Mouse (Mus musculus): Measurements from ENCODE around the gene Taok3. TPM values are rescaled to one million over a fixed set of nuclear protein-coding genes. Genes with fewer than 3 reads are reported as not detected.
A peak's percentile ranks its signal among the peaks of the same experiment; 100 is the strongest.

The Taok3 gene
- total and polyA plus RNA-seq, 2 experiments from 2014 or later, result 1.1 to 5.8 TPM

- Histone ChIP-seq H3K9me3 (replicated peaks; ENCODE audit: control insufficient read depth, low read length) (0 out of 2 replicates have a peak, but pooled peaks cover 2% of the 10 kb centered on the region), H3K27ac (ENCODE audit: low read depth) (peak overlapping the region; percentile 11; the same call in 1 of the 2 replicates), H3K36me3 (replicated peaks; ENCODE audit: control insufficient read depth, insufficient read depth, low read length) (no peaks in the 10 kb centered on the region), H3K4me1 (ENCODE audit: control insufficient read depth, insufficient read depth) (0 out of 2 replicates have a peak, but pooled peaks cover 8% of the 10 kb centered on the region), H3K9ac (replicated peaks; ENCODE audit: low read depth, low read length) (no peak overlapping the region), H3K4me3 (ENCODE audit: low read depth, low read length) (no peak overlapping the region), H3K27me3 (ENCODE audit: control insufficient read depth, insufficient read depth, low read length) (no peaks in the 10 kb centered on the region), H3K4me2 (ENCODE audit: low read depth, low read length) (no peak overlapping the region)
- DNase-seq (ENCODE audit: low spot score) (no peak), ATAC-seq (ENCODE audit: insufficient read depth, low read depth) (peak; percentile 36)
- 55% methylated on average over 3 of the region's 3 CpGs for WGBS
- TF ChIP-seq CTCF (IDR thresholded peaks at IDR 0.05; ENCODE audit: low read depth) (no peak), EP300 (IDR thresholded peaks at IDR 0.05; ENCODE audit: low read depth) (no peak)
These were observed 183.0 kb downstream of the Taok3 start for GRCm38 (mm10) chr5:117302899-117303298.

- ATAC-seq (ENCODE audit: insufficient read depth, low read depth), result no peak
- H3K4me2 ChIP-seq (ENCODE audit: low read depth, low read length), result no peak overlapping the region
- peak overlapping the region; percentile 58 for H3K27ac ChIP-seq (ENCODE audit: low read depth)
- no peak overlapping the region for H3K9ac ChIP-seq (replicated peaks; ENCODE audit: low read depth, low read length)
- H3K4me1 ChIP-seq (ENCODE audit: control insufficient read depth, insufficient read depth), result 0 out of 2 replicates have a peak, but pooled peaks cover 8% of the 10 kb centered on the region
- no peak for DNase-seq (ENCODE audit: low spot score)
- H3K4me3 ChIP-seq (ENCODE audit: low read depth, low read length), result no peak overlapping the region
- H3K9me3 ChIP-seq (replicated peaks; ENCODE audit: control insufficient read depth, low read length), result 0 out of 2 replicates have a peak, but pooled peaks cover 2% of the 10 kb centered on the region
- 31% methylated on average over 18 of the region's 18 CpGs for WGBS
- TF ChIP-seq EP300 (IDR thresholded peaks at IDR 0.05; ENCODE audit: low read depth) (no peak), CTCF (IDR thresholded peaks at IDR 0.05; ENCODE audit: low read depth) (no peak)
- H3K27me3 ChIP-seq (ENCODE audit: control insufficient read depth, insufficient read depth, low read length), result no peaks in the 10 kb centered on the region
- H3K36me3 ChIP-seq (replicated peaks; ENCODE audit: control insufficient read depth, insufficient read depth, low read length), result no peaks in the 10 kb centered on the region
These were observed 184.0 kb downstream of the Taok3 start for GRCm38 (mm10) chr5:117303691-117304579.

GRCm38 (mm10) chr5:117304947-117305346 lies 185.0 kb downstream of the Taok3 start:
- no peak overlapping the region for H3K4me3 ChIP-seq (ENCODE audit: low read depth, low read length)
- H3K4me2 ChIP-seq (ENCODE audit: low read depth, low read length), result no peak overlapping the region
- no peaks in the 10 kb centered on the region for H3K36me3 ChIP-seq (replicated peaks; ENCODE audit: control insufficient read depth, insufficient read depth, low read length)
- 0 out of 2 replicates have a peak, but pooled peaks cover 2% of the 10 kb centered on the region for H3K9me3 ChIP-seq (replicated peaks; ENCODE audit: control insufficient read depth, low read length)
- 60% methylated on average over 7 of the region's 7 CpGs for WGBS
- DNase-seq (ENCODE audit: low spot score) (no peak), ATAC-seq (ENCODE audit: insufficient read depth, low read depth) (no peak)
- TF ChIP-seq EP300 (IDR thresholded peaks at IDR 0.05; ENCODE audit: low read depth) (no peak), CTCF (IDR thresholded peaks at IDR 0.05; ENCODE audit: low read depth) (peak; percentile 51)
- no peak overlapping the region for H3K9ac ChIP-seq (replicated peaks; ENCODE audit: low read depth, low read length)
- no peaks in the 10 kb centered on the region for H3K27me3 ChIP-seq (ENCODE audit: control insufficient read depth, insufficient read depth, low read length)
- H3K4me1 ChIP-seq (ENCODE audit: control insufficient read depth, insufficient read depth), result 0 out of 2 replicates have a peak, but pooled peaks cover 8% of the 10 kb centered on the region
- H3K27ac ChIP-seq (ENCODE audit: low read depth), result no peak overlapping the region

GRCm38 (mm10) chr5:117305754-117306153 lies 185.8 kb downstream of the Taok3 start:
- H3K4me2 ChIP-seq (ENCODE audit: low read depth, low read length), result no peak overlapping the region
- 84% methylated on average over 5 of the region's 5 CpGs for WGBS
- no peaks in the 10 kb centered on the region for H3K36me3 ChIP-seq (replicated peaks; ENCODE audit: control insufficient read depth, insufficient read depth, low read length)
- no peak overlapping the region for H3K4me3 ChIP-seq (ENCODE audit: low read depth, low read length)
- no peak overlapping the region for H3K27ac ChIP-seq (ENCODE audit: low read depth)
- no peaks in the 10 kb centered on the region for H3K27me3 ChIP-seq (ENCODE audit: control insufficient read depth, insufficient read depth, low read length)
- TF ChIP-seq EP300 (IDR thresholded peaks at IDR 0.05; ENCODE audit: low read depth), result no peak
- no peak for DNase-seq (ENCODE audit: low spot score)
- no peak overlapping the region for H3K9ac ChIP-seq (replicated peaks; ENCODE audit: low read depth, low read length)
- no peak for ATAC-seq (ENCODE audit: insufficient read depth, low read depth)
- H3K4me1 ChIP-seq (ENCODE audit: control insufficient read depth, insufficient read depth), result 0 out of 2 replicates have a peak, but pooled peaks cover 8% of the 10 kb centered on the region
- H3K9me3 ChIP-seq (replicated peaks; ENCODE audit: control insufficient read depth, low read length), result 0 out of 2 replicates have a peak, but pooled peaks cover 2% of the 10 kb centered on the region

- Histone ChIP-seq H3K4me3 (ENCODE audit: low read depth, low read length) (no peak overlapping the region), H3K4me2 (ENCODE audit: low read depth, low read length) (no peak overlapping the region), H3K27me3 (ENCODE audit: control insufficient read depth, insufficient read depth, low read length) (no peaks in the 10 kb centered on the region), H3K9ac (replicated peaks; ENCODE audit: low read depth, low read length) (no peak overlapping the region), H3K9me3 (replicated peaks; ENCODE audit: control insufficient read depth, low read length) (0 out of 2 replicates have a peak, but pooled peaks cover 2% of the 10 kb centered on the region), H3K4me1 (ENCODE audit: control insufficient read depth, insufficient read depth) (0 out of 2 replicates have a peak, but pooled peaks cover 8% of the 10 kb centered on the region), H3K27ac (ENCODE audit: low read depth) (no peak overlapping the region), H3K36me3 (replicated peaks; ENCODE audit: control insufficient read depth, insufficient read depth, low read length) (no peaks in the 10 kb centered on the region)
- TF ChIP-seq CTCF (IDR thresholded peaks at IDR 0.05; ENCODE audit: low read depth) (no peak), EP300 (IDR thresholded peaks at IDR 0.05; ENCODE audit: low read depth) (no peak)
- DNase-seq (ENCODE audit: low spot score), result no peak
- no peak for ATAC-seq (ENCODE audit: insufficient read depth, low read depth)
- WGBS, result 83% methylated on average over 2 of the region's 2 CpGs
These were observed 186.9 kb downstream of the Taok3 start for GRCm38 (mm10) chr5:117306826-117307225.
